Mouse (Mus musculus): ENCODE measurements at regions not wholly inside any gene's neighbourhood (a gene's known extent, or its start where the extent isn't known, plus 50 kb on each side); places are given as distances from the start of the nearest gene placed in this dataset.

GRCm38 (mm10) chr1:186550265-186550885 is 155.4 kb downstream of the Tgfb2 start:
- Histone ChIP-seq H3K27me3 (ENCODE audit: control insufficient read depth, insufficient read depth, low read length) (no peaks in the 10 kb centered on the region), H3K4me2 (ENCODE audit: low read depth, low read length) (no peak overlapping the region), H3K9me3 (replicated peaks; ENCODE audit: control insufficient read depth, low read length) (no peaks in the 10 kb centered on the region), H3K4me1 (ENCODE audit: control insufficient read depth, insufficient read depth, low read length) (no peaks in the 10 kb centered on the region), H3K9ac (ENCODE audit: low read length) (no peak overlapping the region), H3K27ac (ENCODE audit: low read length) (no peak overlapping the region), H3K4me3 (replicated peaks; ENCODE audit: low read length) (no peak overlapping the region), H3K36me3 (ENCODE audit: control insufficient read depth, insufficient read depth, low read length) (no peaks in the 10 kb centered on the region)
- WGBS, result 88% methylated on average over 7 of the region's 7 CpGs
- ATAC-seq (ENCODE audit: insufficient read depth, low FRiP score), result no peak

GRCm38 (mm10) chr1:186549207-186549606 is 156.6 kb downstream of the Tgfb2 start:
- Histone ChIP-seq H3K27me3 (ENCODE audit: control insufficient read depth, insufficient read depth, low read length) (no peaks in the 10 kb centered on the region), H3K4me1 (ENCODE audit: control insufficient read depth, insufficient read depth, low read length) (no peaks in the 10 kb centered on the region), H3K9me3 (replicated peaks; ENCODE audit: control insufficient read depth, low read length) (no peaks in the 10 kb centered on the region), H3K36me3 (ENCODE audit: control insufficient read depth, insufficient read depth, low read length) (no peaks in the 10 kb centered on the region), H3K4me2 (ENCODE audit: low read depth, low read length) (no peak overlapping the region), H3K4me3 (replicated peaks; ENCODE audit: low read length) (no peak overlapping the region), H3K27ac (ENCODE audit: low read length) (no peak overlapping the region), H3K9ac (ENCODE audit: low read length) (no peak overlapping the region)
- WGBS, result 86% methylated on average over 12 of the region's 12 CpGs
- no peak for ATAC-seq (ENCODE audit: insufficient read depth, low FRiP score)

GRCm38 (mm10) chr1:186546386-186547185 is 159.2 kb downstream of the Tgfb2 start:
- H3K4me3 ChIP-seq (replicated peaks; ENCODE audit: low read length), result no peak overlapping the region
- H3K4me2 ChIP-seq (ENCODE audit: low read depth, low read length), result no peak overlapping the region
- H3K9ac ChIP-seq (ENCODE audit: low read length), result no peak overlapping the region
- no peaks in the 10 kb centered on the region for H3K4me1 ChIP-seq (ENCODE audit: control insufficient read depth, insufficient read depth, low read length)
- no peaks in the 10 kb centered on the region for H3K36me3 ChIP-seq (ENCODE audit: control insufficient read depth, insufficient read depth, low read length)
- no peak overlapping the region for H3K27ac ChIP-seq (ENCODE audit: low read length)
- ATAC-seq (ENCODE audit: insufficient read depth, low FRiP score), result no peak
- WGBS, result 66% methylated on average over 22 of the region's 22 CpGs
- no peaks in the 10 kb centered on the region for H3K9me3 ChIP-seq (replicated peaks; ENCODE audit: control insufficient read depth, low read length)
- H3K27me3 ChIP-seq (ENCODE audit: control insufficient read depth, insufficient read depth, low read length), result no peaks in the 10 kb centered on the region

- Histone ChIP-seq H3K27ac (ENCODE audit: low read length) (no peak overlapping the region), H3K9me3 (replicated peaks; ENCODE audit: control insufficient read depth, low read length) (no peaks in the 10 kb centered on the region; the same call in 1 of the 2 replicates), H3K27me3 (ENCODE audit: control insufficient read depth, insufficient read depth, low read length) (no peaks in the 10 kb centered on the region), H3K36me3 (ENCODE audit: control insufficient read depth, insufficient read depth, low read length) (no peaks in the 10 kb centered on the region), H3K4me3 (replicated peaks; ENCODE audit: low read length) (no peak overlapping the region), H3K9ac (ENCODE audit: low read length) (no peak overlapping the region), H3K4me2 (ENCODE audit: low read depth, low read length) (no peak overlapping the region), H3K4me1 (ENCODE audit: control insufficient read depth, insufficient read depth, low read length) (no peaks in the 10 kb centered on the region)
- 77% methylated on average over 2 of the region's 2 CpGs for WGBS
- ATAC-seq (ENCODE audit: insufficient read depth, low FRiP score), result no peak
Measured at GRCm38 (mm10) chr1:186540070-186540469, 165.7 kb downstream of the Tgfb2 start.

GRCm38 (mm10) chr1:186538233-186538632 is 167.6 kb downstream of the Tgfb2 start:
- no peaks in the 10 kb centered on the region for H3K36me3 ChIP-seq (ENCODE audit: control insufficient read depth, insufficient read depth, low read length)
- no peak overlapping the region for H3K4me2 ChIP-seq (ENCODE audit: low read depth, low read length)
- H3K4me1 ChIP-seq (ENCODE audit: control insufficient read depth, insufficient read depth, low read length), result no peaks in the 10 kb centered on the region
- no peaks in the 10 kb centered on the region for H3K27me3 ChIP-seq (ENCODE audit: control insufficient read depth, insufficient read depth, low read length)
- no peak overlapping the region for H3K4me3 ChIP-seq (replicated peaks; ENCODE audit: low read length)
- H3K27ac ChIP-seq (ENCODE audit: low read length), result no peak overlapping the region
- WGBS, result 70% methylated on average over 3 of the region's 3 CpGs
- no peak overlapping the region for H3K9ac ChIP-seq (ENCODE audit: low read length)
- H3K9me3 ChIP-seq (replicated peaks; ENCODE audit: control insufficient read depth, low read length), result no peaks in the 10 kb centered on the region; the same call in 1 of the 2 replicates
- ATAC-seq (ENCODE audit: insufficient read depth, low FRiP score), result no peak

- Histone ChIP-seq H3K36me3 (ENCODE audit: control insufficient read depth, insufficient read depth, low read length) (no peaks in the 10 kb centered on the region), H3K27ac (ENCODE audit: low read length) (no peak overlapping the region), H3K4me3 (replicated peaks; ENCODE audit: low read length) (no peak overlapping the region), H3K4me2 (ENCODE audit: low read depth, low read length) (no peak overlapping the region), H3K9ac (ENCODE audit: low read length) (no peak overlapping the region), H3K27me3 (ENCODE audit: control insufficient read depth, insufficient read depth, low read length) (no peaks in the 10 kb centered on the region), H3K4me1 (ENCODE audit: control insufficient read depth, insufficient read depth, low read length) (peaks cover 4% of the 10 kb centered on the region; the same call in 1 of the 2 replicates), H3K9me3 (replicated peaks; ENCODE audit: control insufficient read depth, low read length) (no peaks in the 10 kb centered on the region)
- WGBS, result 70% methylated on average over 6 of the region's 6 CpGs
- no peak for ATAC-seq (ENCODE audit: insufficient read depth, low FRiP score)
Measured at GRCm38 (mm10) chr1:186515976-186516375, 189.8 kb downstream of the Tgfb2 start.

GRCm38 (mm10) chr1:186515071-186515470 is 190.7 kb downstream of the Tgfb2 start:
- no peak overlapping the region for H3K27ac ChIP-seq (ENCODE audit: low read length)
- H3K4me3 ChIP-seq (replicated peaks; ENCODE audit: low read length), result no peak overlapping the region
- no peak overlapping the region for H3K9ac ChIP-seq (ENCODE audit: low read length)
- H3K4me2 ChIP-seq (ENCODE audit: low read depth, low read length), result no peak overlapping the region
- no peaks in the 10 kb centered on the region for H3K27me3 ChIP-seq (ENCODE audit: control insufficient read depth, insufficient read depth, low read length)
- 37% methylated on average over 2 of the region's 2 CpGs for WGBS
- H3K36me3 ChIP-seq (ENCODE audit: control insufficient read depth, insufficient read depth, low read length), result no peaks in the 10 kb centered on the region
- no peak; the same call in 1 of the 2 replicates for ATAC-seq (ENCODE audit: insufficient read depth, low FRiP score)
- H3K4me1 ChIP-seq (ENCODE audit: control insufficient read depth, insufficient read depth, low read length), result peaks cover 4% of the 10 kb centered on the region; the same call in 1 of the 2 replicates
- no peaks in the 10 kb centered on the region for H3K9me3 ChIP-seq (replicated peaks; ENCODE audit: control insufficient read depth, low read length)

GRCm38 (mm10) chr1:186513861-186514260 is 191.9 kb downstream of the Tgfb2 start:
- H3K9me3 ChIP-seq (replicated peaks; ENCODE audit: control insufficient read depth, low read length), result no peaks in the 10 kb centered on the region
- no peak overlapping the region for H3K4me3 ChIP-seq (replicated peaks; ENCODE audit: low read length)
- no peak overlapping the region for H3K9ac ChIP-seq (ENCODE audit: low read length)
- no peak overlapping the region for H3K4me2 ChIP-seq (ENCODE audit: low read depth, low read length)
- H3K36me3 ChIP-seq (ENCODE audit: control insufficient read depth, insufficient read depth, low read length), result no peaks in the 10 kb centered on the region
- 84% methylated on average over 5 of the region's 5 CpGs for whole genome bisulfite sequencing
- ATAC-seq (ENCODE audit: insufficient read depth, low FRiP score), result no peak
- no peaks in the 10 kb centered on the region for H3K27me3 ChIP-seq (ENCODE audit: control insufficient read depth, insufficient read depth, low read length)
- no peak overlapping the region for H3K27ac ChIP-seq (ENCODE audit: low read length)
- peaks cover 7% of the 10 kb centered on the region; the same call in 1 of the 2 replicates for H3K4me1 ChIP-seq (ENCODE audit: control insufficient read depth, insufficient read depth, low read length)

- 43% methylated on average over 2 of the region's 2 CpGs for WGBS
- no peaks in the 10 kb centered on the region for H3K9me3 ChIP-seq (replicated peaks; ENCODE audit: control insufficient read depth, low read length)
- peaks cover 10% of the 10 kb centered on the region for H3K4me1 ChIP-seq (ENCODE audit: control insufficient read depth, insufficient read depth, low read length)
- ATAC-seq (ENCODE audit: insufficient read depth, low FRiP score), result no peak
- no peaks in the 10 kb centered on the region for H3K36me3 ChIP-seq (ENCODE audit: control insufficient read depth, insufficient read depth, low read length)
- no peaks in the 10 kb centered on the region for H3K27me3 ChIP-seq (ENCODE audit: control insufficient read depth, insufficient read depth, low read length)
- H3K4me3 ChIP-seq (replicated peaks; ENCODE audit: low read length), result no peak overlapping the region
- no peak overlapping the region for H3K9ac ChIP-seq (ENCODE audit: low read length)
- no peak overlapping the region for H3K4me2 ChIP-seq (ENCODE audit: low read depth, low read length)
- H3K27ac ChIP-seq (ENCODE audit: low read length), result no peak overlapping the region
Measured at GRCm38 (mm10) chr1:186510531-186510930, 195.3 kb downstream of the Tgfb2 start.

Data from stomach, embryonic 16.5 days (tissue).